Mouse (Mus musculus) olfactory bulb, adult 2 months (tissue): ENCODE measurements around the gene Arhgef33.

Source experiments
- CTCF ChIP-seq: fragments of 200-500 bp; IDR thresholded peaks from 2 replicates; pipeline ENCODE4 v1.5.1; 2012; ENCODE audit warnings: low read depth, mild to moderate bottlenecking, low read length, moderate library complexity; ENCODE audit not compliant: insufficient read depth
- POLR2A ChIP-seq: fragments of 200-500 bp; IDR thresholded peaks from 2 replicates; pipeline ENCODE4 v1.6.1; 2012; ENCODE audit warnings: mild to moderate bottlenecking, low read depth, low read length, moderate library complexity; ENCODE audit not compliant: insufficient read depth

- TF ChIP-seq POLR2A (no peak), CTCF (no peak)
Measured at GRCm38 (mm10) chr17:80434430-80434829, 127.2 kb downstream of the Arhgef33 start.
